Mouse (Mus musculus): ENCODE results near the gene Ankrd60. TPM values are rescaled to one million over a fixed set of nuclear protein-coding genes. Genes with fewer than 3 reads are reported as not detected.
A peak's percentile ranks its signal among the peaks of the same experiment; 100 is the strongest.

Ankrd60 gene
- 0.54 TPM in 1 of 2 replicates, not detected in the other for total RNA-seq (2014; rRNA removed)
- not detected in 2 replicates for polyA plus RNA-seq (2012; rRNA removed)

GRCm38 (mm10) chr2:173577669-173578557 is at the start of gene Ankrd60:
Gene Ankrd60 (minus strand): TSS chr2:173578365.
- no peaks in the 10 kb centered on the region for H3K36me3 ChIP-seq (ENCODE audit: control insufficient read depth, insufficient read depth, low read length)
- DNase-seq (ENCODE audit: extremely low read depth, low read depth, low spot score) = no peak
- H3K79me2 ChIP-seq (ENCODE audit: control insufficient read depth, insufficient read depth, low read length) = no peaks in the 10 kb centered on the region
- H3K4me1 ChIP-seq (ENCODE audit: control insufficient read depth, insufficient read depth, low read length) = no peaks in the 10 kb centered on the region
- H3K9ac ChIP-seq (ENCODE audit: low read depth, low read length) = no peak within 1 kb of the TSS
- peaks cover 11% of the 10 kb centered on the region; the same call in 1 of the 2 replicates for H3K27me3 ChIP-seq (ENCODE audit: control insufficient read depth, insufficient read depth, low read length)
- WGBS = 12% methylated on average over 55 of the region's 58 CpGs
- H3K27ac ChIP-seq (replicated peaks; ENCODE audit: insufficient read depth, low read depth, low read length) = no peak within 1 kb of the TSS
- no peak within 1 kb of the TSS for H3K4me3 ChIP-seq (ENCODE audit: insufficient read depth, low read depth, low read length)
- TF ChIP-seq POLR2A (IDR thresholded peaks at IDR 0.05; ENCODE audit: extremely low read depth, insufficient read depth, low read length) = no peak

DNA sequence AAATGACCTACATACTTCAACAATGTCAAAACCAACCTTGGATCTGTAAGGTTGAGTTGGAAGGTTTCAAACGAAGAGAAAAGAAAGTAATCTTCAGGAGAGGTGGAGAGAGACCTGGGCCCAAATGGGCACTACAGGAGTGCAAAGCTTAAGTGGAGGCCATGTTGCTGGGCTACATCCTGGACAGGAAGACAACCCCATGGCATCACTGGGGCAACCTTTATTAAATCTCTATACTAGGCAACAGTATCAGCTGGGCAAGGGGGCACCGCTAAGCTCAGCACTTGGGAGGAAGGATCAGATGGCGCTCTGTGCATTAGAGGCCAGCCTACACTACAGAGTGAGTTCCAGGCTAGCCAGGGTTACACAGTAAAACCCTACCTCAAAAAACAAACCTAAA is 47.6 kb upstream of the Ankrd60 start:
- Histone ChIP-seq H3K9ac (ENCODE audit: low read depth, low read length) (no peak overlapping the region), H3K27me3 (ENCODE audit: control insufficient read depth, insufficient read depth, low read length) (no peaks in the 10 kb centered on the region), H3K79me2 (ENCODE audit: control insufficient read depth, insufficient read depth, low read length) (no peaks in the 10 kb centered on the region), H3K4me1 (ENCODE audit: control insufficient read depth, insufficient read depth, low read length) (no peaks in the 10 kb centered on the region), H3K27ac (replicated peaks; ENCODE audit: insufficient read depth, low read depth, low read length) (no peak overlapping the region), H3K36me3 (ENCODE audit: control insufficient read depth, insufficient read depth, low read length) (no peaks in the 10 kb centered on the region), H3K4me3 (ENCODE audit: insufficient read depth, low read depth, low read length) (no peak overlapping the region)
- TF ChIP-seq CTCF (IDR thresholded peaks at IDR 0.05; ENCODE audit: low read depth, low read length) (no peak), POLR2A (IDR thresholded peaks at IDR 0.05; ENCODE audit: extremely low read depth, insufficient read depth, low read length) (no peak)
- 96% methylated on average over 3 of the region's 3 CpGs for WGBS
- DNase-seq (ENCODE audit: extremely low read depth, low read depth, low spot score) = no peak

DNA sequence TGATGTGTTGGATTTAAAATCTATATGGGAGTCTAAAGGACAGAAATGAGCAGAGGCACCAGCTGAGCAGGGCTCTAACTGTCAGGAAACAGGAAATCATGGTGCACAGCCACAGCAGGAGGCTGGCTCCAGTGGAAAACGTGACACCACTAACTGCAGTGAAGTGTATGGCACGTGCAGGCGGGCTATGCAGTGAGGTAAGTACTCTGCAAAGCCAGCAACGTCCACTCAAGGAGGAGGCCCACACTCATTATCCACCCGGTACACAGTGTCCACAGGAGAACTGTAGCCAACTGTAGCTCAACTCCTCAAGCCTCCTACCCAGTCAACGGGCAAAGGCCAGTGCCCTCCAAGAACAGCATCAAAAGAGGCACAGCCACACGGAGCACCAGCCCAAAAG is 46.5 kb upstream of the Ankrd60 start:
- Histone ChIP-seq H3K4me3 (ENCODE audit: insufficient read depth, low read depth, low read length) (no peak overlapping the region), H3K27me3 (ENCODE audit: control insufficient read depth, insufficient read depth, low read length) (no peaks in the 10 kb centered on the region), H3K36me3 (ENCODE audit: control insufficient read depth, insufficient read depth, low read length) (no peaks in the 10 kb centered on the region), H3K79me2 (ENCODE audit: control insufficient read depth, insufficient read depth, low read length) (no peaks in the 10 kb centered on the region), H3K9ac (ENCODE audit: low read depth, low read length) (no peak overlapping the region), H3K27ac (replicated peaks; ENCODE audit: insufficient read depth, low read depth, low read length) (no peak overlapping the region), H3K4me1 (ENCODE audit: control insufficient read depth, insufficient read depth, low read length) (no peaks in the 10 kb centered on the region)
- TF ChIP-seq POLR2A (IDR thresholded peaks at IDR 0.05; ENCODE audit: extremely low read depth, insufficient read depth, low read length) = no peak
- no peak for TF ChIP-seq CTCF (IDR thresholded peaks at IDR 0.05; ENCODE audit: low read depth, low read length)
- DNase-seq (ENCODE audit: extremely low read depth, low read depth, low spot score) = no peak
- WGBS = 88% methylated on average over 7 of the region's 7 CpGs

DNA sequence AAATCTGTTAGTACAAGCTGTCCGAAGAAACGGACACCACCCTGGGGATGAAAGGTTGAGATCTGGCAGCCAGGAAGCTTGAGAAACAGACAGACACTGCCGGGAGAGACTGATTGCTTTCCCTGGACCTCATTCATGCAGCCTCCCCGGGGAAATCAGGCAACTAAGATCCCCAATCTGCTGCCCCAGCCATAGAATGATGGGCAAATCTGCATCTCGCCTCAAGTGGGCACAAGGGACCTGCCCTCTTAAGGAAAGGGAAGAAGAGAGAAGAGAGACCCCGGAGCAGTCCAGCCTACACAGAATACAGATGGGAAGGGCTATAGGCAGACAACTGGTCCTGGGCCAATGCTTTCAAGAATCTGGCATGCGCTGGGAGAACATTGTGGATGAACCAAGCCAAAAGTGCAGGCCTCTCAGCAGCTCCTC is 44.0 kb upstream of the Ankrd60 start:
- WGBS = 85% methylated on average over 7 of the region's 7 CpGs
- no peaks in the 10 kb centered on the region for H3K27me3 ChIP-seq (ENCODE audit: control insufficient read depth, insufficient read depth, low read length)
- H3K36me3 ChIP-seq (ENCODE audit: control insufficient read depth, insufficient read depth, low read length) = no peaks in the 10 kb centered on the region
- H3K4me3 ChIP-seq (ENCODE audit: insufficient read depth, low read depth, low read length) = no peak overlapping the region
- no peak for DNase-seq (ENCODE audit: extremely low read depth, low read depth, low spot score)
- H3K9ac ChIP-seq (ENCODE audit: low read depth, low read length) = no peak overlapping the region
- no peak overlapping the region for H3K27ac ChIP-seq (replicated peaks; ENCODE audit: insufficient read depth, low read depth, low read length)
- no peaks in the 10 kb centered on the region for H3K79me2 ChIP-seq (ENCODE audit: control insufficient read depth, insufficient read depth, low read length)
- no peaks in the 10 kb centered on the region for H3K4me1 ChIP-seq (ENCODE audit: control insufficient read depth, insufficient read depth, low read length)
- TF ChIP-seq POLR2A (IDR thresholded peaks at IDR 0.05; ENCODE audit: extremely low read depth, insufficient read depth, low read length) = no peak
- no peak for TF ChIP-seq CTCF (IDR thresholded peaks at IDR 0.05; ENCODE audit: low read depth, low read length)

DNA sequence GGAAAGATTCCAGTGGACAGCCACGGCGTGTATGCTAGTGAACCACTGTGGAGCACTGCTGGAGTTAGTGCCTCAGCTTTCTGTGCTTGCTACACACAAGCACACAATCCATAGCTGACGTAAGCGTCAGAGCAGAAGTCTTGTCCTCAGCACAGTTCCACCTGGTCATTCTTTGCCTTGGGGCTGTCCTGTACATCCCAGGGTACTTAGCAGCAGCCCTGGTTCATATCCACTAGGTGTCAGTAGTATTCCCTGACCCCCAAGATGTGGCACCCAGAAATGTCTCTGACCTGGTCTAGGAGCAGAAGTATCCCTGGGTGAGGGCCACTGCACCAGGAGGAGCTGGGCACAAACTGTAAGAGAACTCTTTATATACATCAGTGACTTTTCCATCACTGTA is 42.5 kb upstream of the Ankrd60 start:
- H3K79me2 ChIP-seq (ENCODE audit: control insufficient read depth, insufficient read depth, low read length) = no peaks in the 10 kb centered on the region
- WGBS = 93% methylated on average over 4 of the region's 4 CpGs
- H3K4me3 ChIP-seq (ENCODE audit: insufficient read depth, low read depth, low read length) = no peak overlapping the region
- H3K9ac ChIP-seq (ENCODE audit: low read depth, low read length) = no peak overlapping the region
- no peaks in the 10 kb centered on the region for H3K36me3 ChIP-seq (ENCODE audit: control insufficient read depth, insufficient read depth, low read length)
- H3K27ac ChIP-seq (replicated peaks; ENCODE audit: insufficient read depth, low read depth, low read length) = no peak overlapping the region
- H3K4me1 ChIP-seq (ENCODE audit: control insufficient read depth, insufficient read depth, low read length) = no peaks in the 10 kb centered on the region
- TF ChIP-seq POLR2A (IDR thresholded peaks at IDR 0.05; ENCODE audit: extremely low read depth, insufficient read depth, low read length) (no peak), CTCF (IDR thresholded peaks at IDR 0.05; ENCODE audit: low read depth, low read length) (0 out of 2 replicates have a peak, but pooled peaks have one; percentile 3)
- H3K27me3 ChIP-seq (ENCODE audit: control insufficient read depth, insufficient read depth, low read length) = no peaks in the 10 kb centered on the region
- DNase-seq (ENCODE audit: extremely low read depth, low read depth, low spot score) = no peak

- WGBS = 96% methylated on average over 5 of the region's 5 CpGs
- peaks cover 2% of the 10 kb centered on the region; the same call in 1 of the 2 replicates for H3K36me3 ChIP-seq (ENCODE audit: control insufficient read depth, insufficient read depth, low read length)
- no peak overlapping the region for H3K4me3 ChIP-seq (ENCODE audit: insufficient read depth, low read depth, low read length)
- H3K27me3 ChIP-seq (ENCODE audit: control insufficient read depth, insufficient read depth, low read length) = no peaks in the 10 kb centered on the region
- no peaks in the 10 kb centered on the region for H3K4me1 ChIP-seq (ENCODE audit: control insufficient read depth, insufficient read depth, low read length)
- H3K79me2 ChIP-seq (ENCODE audit: control insufficient read depth, insufficient read depth, low read length) = no peaks in the 10 kb centered on the region
- H3K27ac ChIP-seq (replicated peaks; ENCODE audit: insufficient read depth, low read depth, low read length) = no peak overlapping the region
- DNase-seq (ENCODE audit: extremely low read depth, low read depth, low spot score) = no peak
- no peak for TF ChIP-seq CTCF (IDR thresholded peaks at IDR 0.05; ENCODE audit: low read depth, low read length)
- no peak overlapping the region for H3K9ac ChIP-seq (ENCODE audit: low read depth, low read length)
These were observed 41.0 kb upstream of the Ankrd60 start for GRCm38 (mm10) chr2:173619132-173619531.
